Mouse (Mus musculus) layer of hippocampus, postnatal 36 days (tissue): ENCODE data around the gene Unk. TPM values are rescaled to one million over a fixed set of nuclear protein-coding genes. Genes with fewer than 3 reads are reported as not detected.
"Not testable (repeated sequence)": the region's sequence is repeated elsewhere in the genome, so short reads cannot be mapped to it uniquely, and the experiment has no call there.

Experiments
- DNase-seq, 2 experiments: peaks; one replicate each; pipeline ENCODE4 v3.0.0; 2022
- total RNA-seq, 2 experiments: library from RNA; stranded (reverse); gene quantifications; 2 replicates each; pipeline ENCODE4 v1.2.3; 2021

Gene Unk
- total RNA-seq, 2 experiments from 2014 or later = 19.4 to 21.9 TPM

DNA sequence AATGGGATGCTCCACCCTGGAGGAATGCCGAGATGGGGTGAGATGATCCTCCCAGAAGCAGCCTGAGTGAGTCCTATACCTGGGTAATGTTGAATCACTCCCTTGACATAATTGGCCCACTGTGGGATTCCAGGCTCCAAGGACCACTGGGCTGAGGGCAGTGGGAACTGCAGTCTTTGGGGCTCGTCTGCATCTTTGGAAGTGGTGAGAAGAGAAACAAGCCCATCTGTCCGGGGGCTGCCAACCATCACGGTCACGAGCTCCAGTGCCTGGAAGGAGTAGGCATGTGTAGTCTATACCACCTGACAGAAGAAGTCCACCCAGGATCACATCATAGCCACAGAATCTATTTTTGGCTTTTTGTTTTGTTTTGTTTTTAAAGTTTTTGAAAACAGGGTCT is 19.2 kb upstream of the Unk start:
- no peak for DNase-seq

DNA sequence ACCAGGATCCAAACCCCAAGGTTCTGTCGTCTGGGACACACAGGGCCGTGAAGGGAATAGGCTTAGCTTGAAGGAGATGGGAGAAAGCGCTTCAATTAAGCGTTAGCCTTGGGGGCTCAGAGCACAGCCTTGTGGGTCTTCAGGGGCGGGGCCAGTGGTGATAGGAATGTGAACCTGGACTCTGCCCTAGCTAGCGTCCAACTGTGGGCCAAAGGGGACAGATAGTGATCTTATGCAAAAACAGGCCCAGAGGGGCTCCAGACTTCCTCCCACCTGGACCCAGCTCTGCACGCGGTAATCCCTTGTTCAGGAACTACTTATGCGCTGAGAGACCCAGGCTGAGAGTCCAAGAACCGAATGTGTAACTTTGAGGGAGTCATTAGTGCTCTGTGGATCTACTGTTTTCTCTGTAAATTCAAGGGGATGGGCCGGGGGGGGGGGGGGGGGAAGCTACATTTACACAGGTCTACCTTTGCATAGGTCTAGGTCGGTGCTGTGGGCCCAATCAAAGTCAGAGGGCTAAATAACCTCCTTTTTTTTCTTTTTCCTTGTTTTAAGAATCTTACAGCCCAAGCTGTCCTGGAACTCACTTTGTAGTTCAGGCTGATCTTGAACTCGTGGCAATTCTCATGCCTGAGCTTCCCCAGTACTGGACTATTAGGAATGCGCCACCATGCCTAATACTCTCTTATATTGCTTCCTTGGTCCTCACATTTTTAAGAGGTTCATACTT is 18.4 kb upstream of the Unk start:
- no peak for DNase-seq

DNA sequence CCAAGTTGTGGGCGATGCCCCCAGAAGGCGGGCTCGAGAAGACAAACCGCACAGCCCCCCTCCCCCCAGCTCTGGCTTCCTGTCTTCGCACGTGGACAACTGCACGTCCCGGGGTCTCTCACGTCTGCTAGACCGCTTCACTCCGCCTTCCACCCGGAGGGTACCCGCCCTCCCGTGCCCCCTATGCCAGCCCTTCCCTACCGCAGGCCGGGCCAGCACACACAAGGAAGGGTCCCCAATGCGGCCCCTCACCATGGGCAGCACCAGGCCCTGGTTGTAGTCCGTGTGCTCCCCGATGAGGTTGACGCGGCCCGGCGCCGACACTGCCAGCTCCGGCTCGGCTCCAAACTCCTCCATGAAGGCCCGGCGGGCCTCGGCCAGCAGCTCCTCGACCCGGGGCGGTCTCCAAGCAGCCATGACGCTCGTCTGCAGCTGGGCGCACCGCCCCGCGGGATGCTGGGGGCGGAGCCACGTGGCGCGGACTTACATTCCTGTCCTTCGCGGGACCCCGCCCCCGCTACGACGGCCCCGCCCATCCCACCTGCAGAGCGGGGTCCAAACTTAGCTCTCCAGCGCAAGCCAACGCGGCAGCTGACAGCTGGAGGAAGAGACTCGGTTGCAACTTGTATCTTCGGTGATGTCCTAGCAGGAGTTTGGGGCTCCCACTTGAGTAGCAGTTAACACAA is 17.7 kb upstream of the Unk start, which contains the start of gene Galk1:
Galk1 (minus strand) TSS at position 458 of the 686 bp plus-strand sequence.
- DNase-seq = peak; percentile 73 to 76

DNA sequence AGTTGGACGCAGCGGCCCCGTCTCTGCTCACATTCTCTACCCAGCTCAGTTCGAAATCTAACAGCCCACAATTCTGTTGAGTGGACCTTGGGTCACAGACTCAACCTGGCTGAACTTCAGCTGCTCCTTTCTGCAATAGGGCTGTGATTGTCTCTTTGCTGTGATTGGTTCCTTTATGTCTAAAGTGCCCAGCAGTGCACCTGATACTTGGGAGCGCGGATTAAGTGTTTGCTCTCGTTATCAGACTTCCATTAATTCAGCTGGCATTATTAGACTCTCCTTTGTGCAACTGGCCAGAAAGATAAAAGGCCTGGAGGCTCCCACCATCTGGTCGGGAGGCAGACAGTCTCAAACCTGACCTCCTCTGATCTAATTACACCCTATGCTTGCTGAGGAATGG is 15.3 kb upstream of the Unk start:
- DNase-seq = no peak

DNA sequence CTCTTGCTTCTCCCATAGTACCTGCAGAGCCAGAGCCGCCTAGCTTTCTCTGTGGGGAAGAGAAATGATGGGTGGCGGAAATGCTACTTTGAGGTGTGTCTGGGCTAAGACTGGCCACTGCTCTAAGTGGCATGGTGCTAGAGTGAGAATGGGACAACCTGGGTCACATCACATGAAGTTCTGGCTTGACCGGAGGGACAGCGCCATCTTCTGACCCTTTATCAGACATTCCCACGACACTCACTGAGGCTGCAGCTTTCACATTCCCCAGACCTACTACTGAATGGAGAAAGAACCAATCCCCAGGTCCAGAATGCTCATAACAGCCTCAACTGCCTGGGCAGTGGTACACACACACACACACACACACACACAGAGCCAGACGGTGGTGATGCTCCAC is 12.0 kb upstream of the Unk start:
- no peak for DNase-seq

DNA sequence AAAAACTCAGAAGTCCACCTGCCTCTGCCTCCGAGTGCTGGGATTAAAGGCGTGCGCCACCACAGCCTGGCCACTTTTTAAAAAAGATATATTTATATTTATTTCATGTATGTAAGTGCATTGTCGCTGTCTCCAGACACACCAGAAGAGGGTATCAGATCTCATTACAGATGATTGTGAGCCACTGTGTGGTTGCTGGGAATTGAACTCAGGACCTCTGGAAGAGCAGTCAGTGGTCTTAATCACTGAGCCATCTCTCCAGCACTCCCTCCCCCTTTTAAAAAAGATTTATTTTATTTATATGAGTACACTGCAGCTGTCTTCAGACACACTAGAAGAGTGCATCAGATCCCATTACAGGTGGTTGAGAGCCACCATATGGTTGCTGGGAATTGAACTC is 11.3 kb upstream of the Unk start:
- not testable (repeated sequence) for DNase-seq

DNA sequence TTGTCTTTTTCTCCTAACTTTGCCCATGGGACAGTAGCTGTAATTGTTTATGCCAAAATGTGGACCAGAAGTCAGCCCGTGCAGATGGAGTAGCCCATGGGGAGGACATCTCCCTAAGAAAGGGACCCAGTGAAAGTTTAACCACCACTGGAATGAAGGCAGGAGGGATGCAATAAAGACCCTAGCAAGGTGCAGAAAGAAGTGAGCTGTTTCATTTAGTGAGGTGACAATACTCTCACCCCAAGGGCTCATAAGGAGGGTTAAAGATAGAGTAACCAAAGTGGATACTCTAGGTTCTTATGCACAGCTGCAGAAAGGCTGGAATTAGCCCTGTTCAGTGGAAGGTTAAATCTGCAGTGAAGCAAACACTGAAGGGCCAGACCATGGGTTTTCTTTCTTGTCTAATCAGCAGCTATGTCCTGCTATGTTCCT is 10.7 kb upstream of the Unk start:
- DNase-seq = no peak

DNA sequence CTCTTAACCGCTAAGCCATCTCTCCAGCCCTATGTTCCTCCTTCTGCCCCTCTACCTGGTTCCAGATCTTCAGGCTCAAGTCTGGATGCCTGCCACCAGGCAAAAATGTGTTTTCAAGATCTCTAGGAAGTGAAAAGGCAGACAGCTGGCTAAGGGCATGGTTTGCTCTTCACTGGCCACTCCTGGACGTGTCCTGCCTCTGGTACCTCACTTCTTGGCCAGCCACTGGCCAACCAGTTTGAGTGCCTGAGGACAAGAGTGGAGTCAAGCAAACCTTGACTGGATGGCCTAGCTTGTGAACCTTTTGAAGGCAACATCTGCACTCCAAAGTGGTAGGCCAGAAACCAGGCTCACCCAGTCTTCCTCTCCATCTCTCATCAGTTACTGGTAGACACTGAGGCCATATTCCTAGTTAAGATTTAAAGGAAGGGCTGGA is 10.1 kb upstream of the Unk start:
- no peak for DNase-seq

DNA sequence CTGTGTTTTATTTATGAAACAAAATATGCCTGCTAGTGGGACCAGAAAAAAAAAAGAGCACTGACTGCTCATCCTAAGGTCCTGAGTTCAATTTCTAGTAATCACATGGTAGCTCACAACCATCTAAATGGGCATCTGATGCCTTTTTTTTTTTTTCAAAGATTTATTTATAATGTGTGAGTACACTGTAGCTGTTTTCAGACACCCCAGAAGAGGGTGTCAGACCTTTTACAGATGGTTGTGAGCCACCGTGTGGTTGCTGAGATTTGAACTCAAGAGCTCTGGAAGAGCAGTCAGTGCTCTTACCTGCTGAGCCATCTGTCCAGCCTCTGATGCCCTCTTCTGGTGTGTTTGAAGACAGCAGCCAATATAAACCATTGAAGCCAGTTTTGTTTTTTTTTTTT is 9.6 kb upstream of the Unk start:
- DNase-seq = no peak

DNA sequence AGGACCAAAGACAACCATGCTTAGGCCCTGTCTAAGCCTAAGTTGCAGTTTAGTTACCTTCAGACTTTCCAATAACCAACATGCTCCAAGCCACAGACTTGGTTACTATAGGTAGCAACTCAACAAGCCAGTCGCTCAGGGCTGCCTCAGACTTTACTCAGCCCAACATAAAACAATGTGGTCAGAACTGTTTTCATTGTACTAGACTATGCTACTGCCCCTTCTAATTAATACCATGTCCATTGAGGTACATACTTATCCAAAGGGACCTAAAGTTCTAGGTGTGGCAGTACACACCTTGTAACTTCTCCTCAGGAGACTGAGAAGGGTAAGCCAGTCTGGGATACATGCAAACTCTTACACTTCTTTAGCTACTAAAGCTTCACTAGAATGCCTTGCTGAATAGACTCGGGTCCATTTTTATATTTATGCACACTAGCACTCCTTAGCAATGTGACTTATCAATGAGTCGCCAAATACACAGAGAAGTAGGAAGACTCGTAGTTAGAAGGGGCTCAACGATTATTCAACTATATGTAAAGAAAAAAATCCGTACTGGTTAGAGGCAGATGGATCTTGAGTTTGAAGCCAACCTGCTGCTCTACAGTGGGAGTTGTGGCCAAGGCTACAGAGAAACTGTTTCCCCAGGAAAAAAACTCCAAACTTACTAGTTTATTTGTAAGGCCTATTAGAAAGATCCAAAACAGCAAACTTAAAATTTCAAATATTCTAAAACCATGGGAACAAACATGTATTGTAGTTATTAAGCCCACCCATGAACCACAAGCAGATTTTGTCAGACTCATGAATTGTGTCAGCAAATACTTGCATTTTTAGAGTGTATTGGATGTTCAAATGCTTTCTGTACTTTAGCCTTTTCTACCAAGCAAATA is 8.5 kb upstream of the Unk start:
- DNase-seq = no peak

DNA sequence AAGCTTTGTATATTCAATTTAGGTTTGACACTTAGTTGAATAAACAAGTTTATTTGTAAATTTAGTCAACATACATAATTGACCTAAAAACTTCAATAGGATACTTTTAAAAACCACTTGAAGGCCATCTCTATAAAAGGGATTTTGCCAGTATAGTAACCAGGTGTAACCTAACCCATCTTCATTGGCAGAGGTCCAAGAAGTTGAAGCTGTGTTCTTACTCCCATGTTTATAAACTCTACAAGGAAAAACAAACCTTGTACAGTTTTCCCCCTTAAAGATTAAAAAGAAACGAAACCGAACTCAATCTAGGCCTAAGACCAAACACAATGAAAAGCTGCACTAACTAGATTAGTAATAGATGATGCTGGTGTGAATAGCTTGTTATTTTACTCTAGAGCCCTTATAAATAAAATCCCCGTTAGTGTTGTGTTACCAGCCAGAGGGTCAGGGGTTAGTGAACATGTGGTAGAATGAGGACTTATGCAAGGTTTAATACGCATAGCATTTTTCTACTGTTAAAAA is 7.8 kb upstream of the Unk start:
- DNase-seq = no peak

DNA sequence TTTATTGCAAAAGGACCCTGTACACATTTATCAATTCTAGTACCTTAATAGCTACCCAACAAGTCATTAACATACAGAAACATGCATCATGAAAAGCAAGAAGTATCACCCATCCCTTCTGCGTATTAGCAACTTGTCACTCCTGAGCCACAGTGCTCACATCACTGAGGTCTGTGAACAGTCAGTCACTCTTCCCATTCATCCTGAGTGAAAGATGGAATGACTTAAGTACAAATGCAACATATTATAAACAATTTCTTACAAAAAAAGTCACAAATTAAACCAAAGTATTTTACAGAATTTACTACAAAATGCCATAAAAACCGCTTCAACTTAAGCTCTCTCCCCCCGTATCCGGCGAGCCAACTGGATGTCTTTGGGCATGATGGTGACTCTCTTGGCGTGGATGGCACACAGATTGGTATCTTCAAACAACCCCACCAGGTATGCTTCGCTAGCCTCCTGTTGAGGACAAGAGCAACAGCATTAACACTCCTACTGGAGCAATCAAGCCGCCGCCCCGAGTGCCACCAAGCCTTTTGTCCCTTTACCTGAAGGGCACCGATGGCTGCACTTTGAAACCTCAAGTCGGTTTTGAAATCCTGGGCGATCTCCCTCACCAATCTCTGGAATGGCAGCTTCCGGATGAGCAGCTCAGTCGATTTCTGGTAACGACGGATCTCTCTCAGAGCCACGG is 6.9 kb upstream of the Unk start:
- DNase-seq = not testable (repeated sequence)

DNA sequence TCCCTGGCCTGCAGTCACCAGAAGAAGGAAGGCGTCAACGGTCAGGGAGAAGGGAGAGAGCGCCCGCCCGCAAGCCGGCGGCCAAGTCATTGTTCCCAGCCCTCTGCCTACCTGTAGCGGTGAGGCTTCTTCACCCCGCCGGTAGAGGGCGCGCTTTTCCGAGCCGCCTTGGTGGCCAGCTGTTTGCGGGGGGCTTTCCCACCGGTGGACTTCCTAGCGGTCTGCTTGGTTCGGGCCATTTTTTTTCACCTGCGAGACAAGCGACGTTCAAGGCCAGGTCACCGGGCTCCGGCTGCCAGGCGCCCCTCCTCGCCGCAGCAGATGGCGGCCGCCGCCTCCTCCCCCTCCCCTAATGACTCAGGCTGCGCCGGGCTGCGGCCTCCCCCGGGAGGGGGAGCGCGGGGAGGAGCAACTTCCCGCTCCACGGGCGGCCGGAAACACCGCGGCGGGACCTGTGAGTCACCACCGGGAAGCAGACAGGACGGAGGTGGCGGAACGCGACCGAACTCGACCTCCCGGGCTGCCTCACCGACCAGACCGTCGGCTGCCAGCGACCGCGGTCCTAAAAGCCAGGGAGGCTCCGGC is 6.3 kb upstream of the Unk start:
- peak; percentile 79 to 84 for DNase-seq

DNA sequence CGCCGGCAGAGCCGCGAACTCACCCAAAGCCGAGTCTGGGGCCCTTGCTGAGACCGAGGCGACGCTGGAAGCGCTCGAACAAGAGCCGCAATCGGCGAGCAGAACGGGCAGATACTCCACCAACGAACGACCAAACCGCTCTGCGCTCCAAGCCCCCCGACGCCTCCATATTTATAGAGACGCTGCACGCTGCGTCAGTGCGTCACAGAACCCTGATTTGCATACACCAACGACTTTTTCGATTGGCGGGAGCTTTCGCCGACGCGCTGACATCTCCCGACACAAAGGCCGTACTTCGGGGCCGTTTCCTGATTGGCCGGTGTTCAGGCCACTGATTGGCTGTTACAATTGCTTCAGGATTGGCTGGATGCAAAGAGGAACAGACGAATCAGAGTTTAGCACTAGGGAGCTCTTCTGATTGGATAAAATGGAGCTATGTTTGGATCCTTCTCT is 5.7 kb upstream of the Unk start:
- DNase-seq = peak; percentile 93 to 95

DNA sequence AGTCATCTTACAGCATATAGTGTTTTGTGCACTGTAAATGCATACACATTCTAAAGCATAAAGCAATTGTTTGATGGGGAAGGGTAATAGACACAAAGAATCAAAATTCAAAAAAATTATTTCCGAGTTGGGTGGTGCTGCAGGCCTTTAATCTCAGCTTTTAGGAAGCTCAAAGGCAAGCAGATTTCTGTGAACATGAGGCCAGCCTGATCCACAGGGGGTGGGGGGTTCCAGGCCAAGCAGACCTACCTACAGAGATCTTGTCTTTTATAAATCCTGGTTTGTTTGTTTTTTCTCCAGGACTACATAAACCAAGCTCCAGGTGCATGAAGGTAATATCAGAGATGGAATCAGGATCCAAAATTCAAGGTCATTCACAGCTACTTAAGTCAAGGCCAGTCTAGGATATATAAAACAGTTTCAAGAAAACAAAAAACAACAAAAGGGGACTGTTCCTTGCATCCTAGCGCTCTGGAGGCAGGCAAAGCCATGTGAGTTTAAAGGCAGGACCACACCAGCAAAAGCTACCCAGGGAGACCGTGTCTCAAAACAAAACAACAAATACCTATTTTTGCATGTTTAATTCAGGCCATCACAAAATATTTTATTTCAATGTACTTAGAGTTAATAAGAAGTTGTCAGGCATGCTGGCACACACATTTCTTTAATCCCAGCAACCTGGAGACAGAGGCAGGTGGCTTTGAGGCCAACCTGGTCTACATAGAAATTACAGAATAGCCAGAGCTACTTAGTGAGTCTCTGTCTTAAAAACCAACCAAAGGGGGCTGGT is 4.9 kb upstream of the Unk start:
- no peak for DNase-seq

DNA sequence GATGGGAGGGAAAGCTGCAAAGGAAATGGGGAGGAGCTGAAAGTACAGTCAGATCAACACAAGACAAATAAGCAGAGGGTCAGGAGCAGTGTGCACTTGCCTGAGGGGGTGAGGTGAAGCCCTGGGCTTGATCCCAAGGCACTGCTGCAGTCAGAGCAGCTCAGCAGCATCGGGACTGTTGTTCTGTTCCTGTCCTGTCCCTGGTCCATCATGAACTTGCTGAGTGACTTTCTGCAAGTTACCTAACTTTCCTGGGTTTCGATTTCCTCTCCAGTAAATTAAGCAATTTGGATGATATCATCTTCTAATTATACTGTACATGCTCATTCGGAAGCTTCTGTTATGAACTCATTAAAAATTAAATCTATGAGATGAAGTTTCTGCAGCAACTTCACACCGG is 2.4 kb upstream of the Unk start, which contains the start of gene H3f3b:
H3f3b (minus strand) TSS at position 207 of the 400 bp plus-strand sequence.
- DNase-seq = no peak

DNA sequence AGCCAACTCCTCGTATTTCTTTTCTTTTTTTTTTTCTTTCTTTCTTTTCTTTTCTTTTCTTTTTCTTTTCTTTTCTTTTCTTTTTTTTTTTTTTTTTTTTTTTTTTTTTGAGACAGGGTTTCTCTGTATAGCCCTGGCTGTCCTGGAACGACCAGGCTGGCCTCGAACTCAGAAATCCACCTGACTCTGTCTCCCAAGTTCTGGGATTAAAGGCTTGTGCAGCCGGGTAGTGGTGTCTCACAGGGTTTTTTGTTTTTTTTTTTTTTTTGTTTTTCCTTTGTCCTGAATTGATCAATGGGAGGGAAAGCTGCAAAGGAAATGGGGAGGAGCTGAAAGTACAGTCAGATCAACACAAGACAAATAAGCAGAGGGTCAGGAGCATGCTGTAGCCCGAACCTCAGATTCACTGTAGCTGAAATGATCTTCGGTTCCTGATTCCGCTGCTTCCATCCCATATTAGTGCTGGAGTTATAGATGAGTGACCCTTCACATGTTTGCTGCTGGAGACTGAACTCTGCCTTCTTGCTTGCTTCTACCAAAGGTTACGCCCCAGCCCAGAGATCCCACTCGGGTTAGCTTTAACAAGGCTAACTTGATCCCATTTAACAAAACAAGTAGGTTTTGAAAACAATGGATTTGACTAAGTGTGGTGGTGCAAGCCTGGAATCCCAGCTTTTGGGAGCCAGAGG is 1.8 kb upstream of the Unk start:
- DNase-seq = no peak

DNA sequence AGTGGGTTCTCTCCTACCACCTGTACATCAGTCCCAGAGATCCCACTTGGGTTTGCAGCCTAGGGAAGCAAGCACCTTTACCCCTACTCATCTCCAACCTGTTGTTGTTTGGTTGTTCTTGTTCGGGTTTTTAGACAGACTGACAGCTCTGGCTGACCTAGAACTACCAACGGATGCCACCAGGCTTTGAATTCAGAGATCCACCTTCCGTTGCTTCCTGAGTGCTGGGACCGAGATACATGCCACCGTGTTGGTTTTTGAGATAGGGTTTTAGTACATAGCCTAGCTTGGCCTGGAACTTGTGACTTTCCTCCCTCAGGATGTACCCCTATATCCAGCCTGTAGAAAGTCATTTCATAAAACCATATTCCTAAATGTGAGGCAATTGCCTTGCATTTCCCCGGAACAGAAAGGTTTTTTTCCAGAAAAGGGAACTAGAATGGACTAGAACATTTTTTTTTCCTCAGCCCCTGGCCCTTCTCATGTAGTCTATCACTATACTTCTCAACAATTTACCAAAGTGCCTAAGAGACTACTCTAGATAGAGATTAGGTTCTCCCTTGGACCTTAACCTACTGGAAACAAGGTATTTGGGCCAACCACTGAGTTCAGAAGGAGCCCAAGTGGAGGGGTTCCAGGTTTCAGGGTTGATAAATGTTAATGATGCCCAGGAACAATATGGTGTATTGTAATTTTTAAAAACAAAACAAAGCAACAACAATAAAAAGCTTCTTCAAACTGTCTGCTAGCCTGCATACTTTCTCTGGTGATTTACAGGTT is 846 bp upstream of the Unk start:
- DNase-seq = no peak
